Mouse (Mus musculus): Measurements from ENCODE around the gene Gm4631. TPM values are rescaled to one million over a fixed set of nuclear protein-coding genes. Genes with fewer than 3 reads are reported as not detected.

Gm4631 gene
- polyA plus RNA-seq (2014; fragmentation: Illumina TruSeq; extraction: RNeasy Lipid Tissue Mini Kit (QIAGEN cat#74804); ENCODE audit: low read depth, low replicate concordance): 9.5 TPM

GRCm38 (mm10) chr2:175338097-175338496, at the start of gene Gm4631:
TSS of gene Gm4631 (minus strand) at chr2:175338197.

DNA sequence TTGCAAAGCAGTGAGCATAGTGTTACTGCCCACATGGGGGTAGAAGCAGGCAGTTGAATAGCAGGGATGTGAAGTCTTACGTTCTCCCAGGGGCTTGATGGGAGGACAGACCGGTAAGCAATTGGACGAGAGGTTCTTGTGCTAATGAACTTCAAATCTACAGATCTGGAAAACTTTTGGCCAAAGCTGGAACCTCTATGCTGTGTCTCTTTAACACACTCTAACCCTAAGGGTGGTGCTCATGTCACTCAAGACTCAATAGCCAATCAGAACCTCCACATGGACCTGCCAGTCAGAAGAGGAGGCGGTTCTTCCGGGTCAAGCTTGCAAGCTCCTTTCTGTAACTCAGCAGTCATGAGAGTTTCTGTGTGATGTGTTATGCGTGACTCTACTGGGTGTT, 34.1 kb upstream of the Gm4631 start, which contains the start of gene Zfp968:
TSS of gene Zfp968 (plus strand) at position 301 of the 400 bp plus-strand sequence.

DNA sequence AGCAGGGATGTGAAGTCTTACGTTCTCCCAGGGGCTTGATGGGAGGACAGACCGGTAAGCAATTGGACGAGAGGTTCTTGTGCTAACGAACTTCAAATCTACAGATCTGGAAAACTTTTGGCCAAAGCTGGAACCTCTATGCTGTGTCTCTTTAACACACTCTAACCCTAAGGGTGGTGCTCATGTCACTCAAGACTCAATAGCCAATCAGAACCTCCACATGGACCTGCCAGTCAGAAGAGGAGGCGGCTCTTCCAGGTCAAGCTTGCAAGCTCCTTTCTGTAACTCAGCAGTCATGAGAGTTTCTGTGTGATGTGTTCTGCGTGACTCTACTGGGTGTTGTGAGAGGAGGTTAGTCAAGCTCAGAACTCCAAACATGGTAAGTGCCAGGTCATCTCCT, 63.2 kb downstream of the Gm4631 start, which contains the start of gene Gm14440:
TSS of gene Gm14440 (plus strand) at position 301 of the 400 bp plus-strand sequence.

Other genes with a start within 250 kb of the Gm4631 start
- gene Gm14399, start 196.2 kb downstream of the Gm4631 start, polyA plus RNA-seq (2014; fragmentation: Illumina TruSeq; extraction: RNeasy Lipid Tissue Mini Kit (QIAGEN cat#74804); ENCODE audit: low read depth, low replicate concordance): 6.3 TPM
- gene Gm14443, start 162.3 kb downstream of the Gm4631 start, polyA plus RNA-seq (2014; fragmentation: Illumina TruSeq; extraction: RNeasy Lipid Tissue Mini Kit (QIAGEN cat#74804); ENCODE audit: low read depth, low replicate concordance): 2.4 TPM
- gene Gm14391, start 131.3 kb downstream of the Gm4631 start, polyA plus RNA-seq (2014; fragmentation: Illumina TruSeq; extraction: RNeasy Lipid Tissue Mini Kit (QIAGEN cat#74804); ENCODE audit: low read depth, low replicate concordance): 5.3 TPM
- gene Gm14440, start 63.1 kb downstream of the Gm4631 start, polyA plus RNA-seq (2014; fragmentation: Illumina TruSeq; extraction: RNeasy Lipid Tissue Mini Kit (QIAGEN cat#74804); ENCODE audit: low read depth, low replicate concordance): 1.3 TPM
- gene Zfp968, start 34.2 kb upstream of the Gm4631 start, polyA plus RNA-seq (2014; fragmentation: Illumina TruSeq; extraction: RNeasy Lipid Tissue Mini Kit (QIAGEN cat#74804); ENCODE audit: low read depth, low replicate concordance): 2.1 TPM
- 7.5 TPM for gene Gm4724, start 97.6 kb upstream of the Gm4631 start, polyA plus RNA-seq (2014; fragmentation: Illumina TruSeq; extraction: RNeasy Lipid Tissue Mini Kit (QIAGEN cat#74804); ENCODE audit: low read depth, low replicate concordance)
- gene Zfp965, start 131.8 kb upstream of the Gm4631 start, polyA plus RNA-seq (2014; fragmentation: Illumina TruSeq; extraction: RNeasy Lipid Tissue Mini Kit (QIAGEN cat#74804); ENCODE audit: low read depth, low replicate concordance): 4.0 TPM

All from testis, adult 10 weeks (tissue).